Mouse (Mus musculus) liver, postnatal 0 days (tissue): ENCODE data around the gene Tbc1d12. TPM values are rescaled to one million over a fixed set of nuclear protein-coding genes. Genes with fewer than 3 reads are reported as not detected.

Source experiments
- ATAC-seq: fragments of 200-750 bp; cut with Nextera tagmentation; 2 replicates; pipeline ENCODE4 v1.8.0; 2017; ENCODE audit warnings: mild to moderate bottlenecking, moderate library complexity
- DNase-seq: peaks from one replicate; pipeline ENCODE4 v3.0.0-alpha.2; 2016
- H3K27ac ChIP-seq: fragments of 300-500 bp; sonication (generic); 2 replicates; pipeline ENCODE4 v1.5.1; 2014; ENCODE audit warnings: antibody characterized with exemption, moderate library complexity, mild to moderate bottlenecking, low read depth
- H3K27me3 ChIP-seq: fragments of 300-500 bp; sonication (generic); 2 replicates; pipeline ENCODE4 v1.6.1; 2014; ENCODE audit warnings: low read length, control low read depth, mixed read lengths; ENCODE audit not compliant: insufficient read depth
- H3K36me3 ChIP-seq: fragments of 300-500 bp; sonication (generic); replicated peaks from 2 replicates; pipeline ENCODE4 v1.6.1; 2014; ENCODE audit warnings: mild to moderate bottlenecking, control low read depth, low read length, moderate library complexity, mixed read lengths; ENCODE audit not compliant: insufficient read depth
- H3K4me1 ChIP-seq: fragments of 300-500 bp; sonication (generic); 2 replicates; pipeline ENCODE4 v1.6.1; 2014; ENCODE audit warnings: antibody characterized with exemption, mild to moderate bottlenecking, control low read depth; ENCODE audit not compliant: insufficient read depth
- H3K4me2 ChIP-seq: fragments of 300-500 bp; sonication (generic); 2 replicates; pipeline ENCODE4 v1.6.1; 2014; ENCODE audit warnings: low read depth, mild to moderate bottlenecking, low read length, moderate library complexity, mixed read lengths
- H3K4me3 ChIP-seq: fragments of 300-500 bp; sonication (generic); 2 replicates; pipeline ENCODE4 v1.5.1; 2014; ENCODE audit warnings: low read depth, low read length
- H3K9ac ChIP-seq: fragments of 300-500 bp; sonication (generic); replicated peaks from 2 replicates; pipeline ENCODE4 v1.6.1; 2014; ENCODE audit warnings: mild to moderate bottlenecking, moderate library complexity
- H3K9me3 ChIP-seq: fragments of 300-500 bp; sonication (generic); 2 replicates; pipeline ENCODE4 v1.6.1; 2016; ENCODE audit warnings: mild to moderate bottlenecking, control low read depth, low read length, mixed read lengths
- CTCF ChIP-seq: sonication (generic); IDR thresholded peaks from 2 replicates; pipeline ENCODE4 v1.5.1; 2016; ENCODE audit warnings: antibody characterized with exemption, low read depth
- EP300 ChIP-seq: IDR thresholded peaks from 2 replicates; pipeline ENCODE4 v1.6.1; 2016; ENCODE audit warnings: antibody characterized with exemption, low read depth, mild to moderate bottlenecking
- WGBS: fragments of 180-500 bp; shearing (Covaris S2); extraction: QIAGEN DNeasy Blood & Tissue Kit; methylation state at CpG from one replicate; pipeline ENCODE4 v1.1.7; 2014; ENCODE audit not compliant: insufficient replicate concordance; 5-methylcytosine and 5-hydroxymethylcytosine counted together
- polyA plus RNA-seq: library from polyadenylated mRNA; unstranded; fragments of >200 nt; fragmentation: Nextera tagmentation; extraction: Ambion mirVana; gene quantifications from 2 replicates; pipeline ENCODE4 v1.2.1, GENCODE M21; 2015

Tbc1d12 gene
- polyA plus RNA-seq, 1 experiment from 2014 or later = 1.0 TPM

- Histone ChIP-seq H3K4me1 (peaks cover 9% of the 10 kb centered on the region), H3K36me3 (peaks cover 3% of the 10 kb centered on the region; the same call in 1 of the 2 replicates), H3K4me3 (peak overlapping the region; percentile 89), H3K4me2 (peak overlapping the region; percentile 100), H3K27me3 (no peaks in the 10 kb centered on the region), H3K27ac (0 out of 2 replicates have a peak overlapping the region, but pooled peaks have one; percentile 66), H3K9me3 (no peaks in the 10 kb centered on the region), H3K9ac (peak overlapping the region; percentile 92)
- DNase-seq (no peak), ATAC-seq (no peak)
- WGBS = 49% methylated on average over 13 of the region's 13 CpGs
- TF ChIP-seq CTCF (no peak), EP300 (no peak)
These were observed 93.3 kb downstream of the Tbc1d12 start for GRCm38 (mm10) chr19:38929471-38930251.

GRCm38 (mm10) chr19:38930252-38930787 lies 93.9 kb downstream of the Tbc1d12 start:
- H3K9me3 ChIP-seq = no peaks in the 10 kb centered on the region
- H3K4me3 ChIP-seq = peak overlapping the region; percentile 89
- ATAC-seq (peak; percentile 52), DNase-seq (no peak)
- no peaks in the 10 kb centered on the region for H3K27me3 ChIP-seq
- peaks cover 9% of the 10 kb centered on the region for H3K4me1 ChIP-seq
- TF ChIP-seq CTCF (no peak), EP300 (no peak)
- H3K9ac ChIP-seq = peak overlapping the region; percentile 92
- peak overlapping the region; percentile 100 for H3K4me2 ChIP-seq
- WGBS = 1% methylated on average over 23 of the region's 23 CpGs
- H3K27ac ChIP-seq = peak overlapping the region; percentile 66
- H3K36me3 ChIP-seq = peaks cover 3% of the 10 kb centered on the region; the same call in 1 of the 2 replicates

GRCm38 (mm10) chr19:38930788-38931565 lies 94.6 kb downstream of the Tbc1d12 start, which contains the start of gene Hells:
Gene Hells, plus strand, starts transcription at chr19:38930915.
- DNase-seq (peak; percentile 93), ATAC-seq (peak; percentile 94)
- no peak for TF ChIP-seq EP300
- no peak for TF ChIP-seq CTCF

GRCm38 (mm10) chr19:38931566-38931890 lies 95.1 kb downstream of the Tbc1d12 start:
- Histone ChIP-seq H3K9ac (peak overlapping the region; percentile 92), H3K4me1 (peaks cover 9% of the 10 kb centered on the region), H3K4me2 (peak overlapping the region; percentile 100), H3K4me3 (peak overlapping the region; percentile 89), H3K27ac (peak overlapping the region; percentile 66; the same call in 1 of the 2 replicates), H3K36me3 (peaks cover 7% of the 10 kb centered on the region; the same call in 1 of the 2 replicates), H3K9me3 (no peaks in the 10 kb centered on the region), H3K27me3 (no peaks in the 10 kb centered on the region)
- WGBS = 2% methylated on average over 6 of the region's 6 CpGs
- DNase-seq (no peak), ATAC-seq (no peak)
- TF ChIP-seq EP300 = no peak
- no peak for TF ChIP-seq CTCF

More at GRCm38 (mm10) chr19:38930788-38931565, 94.6 kb downstream of the Tbc1d12 start, which contains the start of gene Hells:
- H3K27ac ChIP-seq = peak within 1 kb of the TSS; percentile 66
- H3K9ac ChIP-seq = peak within 1 kb of the TSS; percentile 92
- no peaks in the 10 kb centered on the region for H3K27me3 ChIP-seq
- H3K4me1 ChIP-seq = peaks cover 9% of the 10 kb centered on the region
- no peaks in the 10 kb centered on the region for H3K9me3 ChIP-seq
- peaks cover 7% of the 10 kb centered on the region; the same call in 1 of the 2 replicates for H3K36me3 ChIP-seq
- 2% methylated on average over 64 of the region's 76 CpGs for WGBS
- peak within 1 kb of the TSS; percentile 89 for H3K4me3 ChIP-seq
- peak within 1 kb of the TSS; percentile 100 for H3K4me2 ChIP-seq

GRCm38 (mm10) chr19:38944590-38945307 lies 108.4 kb downstream of the Tbc1d12 start:
- Histone ChIP-seq H3K4me2 (no peak overlapping the region), H3K9ac (no peak overlapping the region), H3K27ac (no peak overlapping the region), H3K4me1 (no peaks in the 10 kb centered on the region), H3K27me3 (no peaks in the 10 kb centered on the region), H3K4me3 (no peak overlapping the region), H3K9me3 (no peaks in the 10 kb centered on the region), H3K36me3 (peaks cover 31% of the 10 kb centered on the region)
- ATAC-seq (no peak), DNase-seq (no peak)
- TF ChIP-seq EP300 (no peak), CTCF (no peak)
- 82% methylated on average over 2 of the region's 2 CpGs for WGBS

Other genes with a start within 250 kb of the Tbc1d12 start
- 1.4 and 1.8 TPM in 2 replicates for gene Noc3l, start 17.3 kb upstream of the Tbc1d12 start, polyA plus RNA-seq
- 9.4 and 10.5 TPM in 2 replicates for gene Hells, start 94.3 kb downstream of the Tbc1d12 start, polyA plus RNA-seq
- 0.12 and 0.19 TPM in 2 replicates for gene Cyp2c55, start 170.4 kb downstream of the Tbc1d12 start, polyA plus RNA-seq
- not detected in 2 replicates for gene Cyp2c65, start 224.4 kb downstream of the Tbc1d12 start, polyA plus RNA-seq